Mouse (Mus musculus) ovary, postnatal 36 days (tissue): ENCODE results near the gene Ptprc.

ENCODE experiments used
- DNase-seq: peaks from one replicate; pipeline ENCODE4 v3.0.0; 2022; ENCODE audit warnings: low spot score, mixed read lengths

The Ptprc gene

GRCm38 (mm10) chr1:138153126-138153525 lies 22.4 kb downstream of the Ptprc start:
- DNase-seq: no peak

DNA sequence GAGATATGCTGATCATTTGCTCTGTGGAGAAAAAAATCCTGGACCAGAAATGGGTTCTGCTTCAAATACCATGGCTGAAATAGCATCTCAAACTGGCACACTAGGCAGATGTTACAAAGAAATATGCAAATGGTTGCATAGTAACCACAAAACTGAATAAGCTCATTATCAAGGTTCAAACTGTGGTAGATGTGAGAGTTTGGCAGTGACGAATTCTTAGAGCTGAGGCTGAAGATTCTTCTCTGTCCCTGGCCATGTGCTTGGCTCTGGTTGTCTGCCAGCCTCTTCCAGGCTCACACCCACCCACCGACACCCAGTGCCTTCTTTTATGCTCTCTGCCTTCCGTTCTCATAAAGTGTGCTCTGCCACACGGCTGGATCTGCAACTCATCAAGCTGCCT lies 26.7 kb downstream of the Ptprc start:
- no peak for DNase-seq

GRCm38 (mm10) chr1:138145571-138145970 lies 29.9 kb downstream of the Ptprc start:
- DNase-seq: no peak

DNA sequence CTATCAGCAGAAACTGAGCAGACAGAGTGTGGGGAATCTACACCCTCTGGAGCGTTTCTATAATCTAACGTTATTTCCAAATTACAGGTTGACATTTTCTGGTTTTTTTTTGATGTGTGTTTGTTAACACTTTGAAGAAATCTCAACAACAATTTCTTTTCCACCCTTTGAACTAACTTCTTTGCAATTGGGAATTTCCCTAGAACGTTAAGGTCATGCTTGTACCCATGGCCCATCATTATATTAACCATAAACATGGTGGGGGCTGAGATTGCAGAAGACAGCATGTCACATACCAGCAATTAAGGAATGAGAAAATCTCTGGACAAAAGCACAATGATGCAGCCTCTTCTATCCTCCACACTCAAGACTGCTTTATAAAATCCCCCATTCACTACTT lies 30.4 kb downstream of the Ptprc start:
- no peak for DNase-seq

DNA sequence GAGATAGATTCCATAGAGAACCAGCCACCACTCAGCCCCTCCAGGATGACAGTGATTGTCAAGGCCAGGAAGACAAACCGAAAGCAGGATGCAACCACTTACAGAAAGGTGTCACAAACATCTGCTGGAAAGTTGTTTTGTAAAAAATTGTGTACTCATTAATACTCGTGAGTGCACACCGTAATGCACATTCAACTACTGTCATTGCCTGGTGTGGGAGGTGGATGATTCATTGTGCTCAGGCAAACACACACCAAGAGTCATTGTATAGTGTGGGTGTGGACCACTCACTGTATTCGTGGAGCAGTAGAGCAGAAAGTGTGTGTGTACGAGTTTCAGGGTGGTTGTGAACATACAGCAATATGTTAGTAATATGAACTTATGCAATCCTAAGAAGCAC lies 31.1 kb downstream of the Ptprc start:
- DNase-seq: no peak

DNA sequence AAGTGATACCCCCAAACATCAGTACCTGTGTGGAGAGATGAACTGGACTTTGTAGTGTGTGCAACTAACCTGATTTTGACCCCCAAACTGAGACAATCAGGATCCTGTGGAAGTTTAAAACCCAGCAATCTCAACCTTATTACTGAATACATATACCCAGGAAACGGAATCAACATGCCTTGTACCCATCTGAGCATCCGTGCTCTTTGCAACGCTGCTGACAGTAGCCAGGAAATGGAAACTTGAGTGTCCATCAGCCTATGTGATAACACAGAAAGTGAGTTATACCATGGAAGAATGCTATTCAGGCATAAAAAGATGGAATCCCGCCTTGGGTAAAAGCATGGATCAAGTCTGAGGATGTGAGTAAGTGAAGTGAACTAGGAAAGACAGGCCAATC lies 34.7 kb downstream of the Ptprc start:
- DNase-seq: no peak

DNA sequence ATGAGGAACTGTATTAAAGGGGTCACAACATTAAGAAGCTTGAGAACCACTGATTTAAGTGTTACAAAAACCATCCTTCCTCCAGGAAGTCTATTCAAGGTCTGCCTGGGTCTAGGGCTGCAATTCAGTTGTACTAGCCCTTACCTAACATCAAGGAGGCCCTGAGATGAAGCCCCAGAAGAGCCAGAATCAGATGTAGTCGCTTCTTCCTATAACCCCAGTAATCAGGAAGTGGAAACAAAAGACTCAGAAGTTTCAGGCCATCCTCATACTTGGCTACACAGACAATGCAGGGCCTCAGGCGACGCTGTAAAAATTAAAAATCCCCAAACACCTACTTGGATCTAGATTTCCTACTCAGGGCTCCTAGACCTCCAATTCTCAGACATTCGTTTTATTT lies 37.8 kb downstream of the Ptprc start:
- DNase-seq: no peak

DNA sequence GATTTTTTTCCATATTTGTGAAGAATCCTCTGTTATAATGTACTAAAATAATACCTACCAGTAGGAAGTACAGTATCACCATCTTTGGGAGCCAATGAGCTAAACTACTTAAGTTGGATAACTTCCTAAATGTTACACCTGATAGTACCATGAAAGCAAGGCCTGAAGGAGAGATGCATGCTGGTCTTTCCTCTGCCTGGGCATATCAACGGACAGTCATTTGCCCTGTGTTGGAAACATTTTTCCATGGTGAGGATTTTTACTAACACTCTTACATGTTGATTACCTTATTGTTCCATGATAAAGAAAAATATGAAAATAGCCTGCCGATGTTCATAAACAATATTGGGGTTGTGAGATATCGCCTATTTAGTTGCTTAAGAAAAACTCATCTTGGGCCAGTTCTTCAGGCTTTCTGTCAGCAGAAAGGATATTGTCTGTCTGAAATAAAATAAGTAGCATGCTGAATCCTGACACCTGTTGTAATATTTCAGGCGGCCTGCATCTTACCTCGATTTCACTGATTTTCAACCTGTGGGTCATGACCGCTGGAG lies 38.4 kb downstream of the Ptprc start:
- no peak for DNase-seq

DNA sequence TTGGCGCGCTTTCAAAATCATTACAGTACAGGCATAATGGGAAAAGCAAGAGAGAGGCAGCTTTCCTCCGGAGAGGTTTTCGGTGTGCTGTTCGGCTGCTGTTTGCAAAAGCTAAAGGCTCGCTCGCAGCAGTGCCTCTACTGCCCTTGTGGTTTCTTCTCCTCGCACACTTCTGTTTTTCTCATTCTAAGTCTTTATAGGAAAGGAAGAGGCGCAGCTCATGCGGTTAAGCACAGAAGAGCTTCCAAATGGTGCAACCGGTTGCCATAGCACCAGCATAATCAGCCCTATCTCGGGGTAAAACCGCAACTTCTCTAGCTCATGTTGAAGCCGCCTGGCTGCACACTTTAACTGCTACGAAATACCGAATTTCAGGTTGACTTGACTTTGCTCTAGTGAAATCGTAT lies 39.1 kb downstream of the Ptprc start:
- peak; percentile 27 for DNase-seq

GRCm38 (mm10) chr1:138135637-138136372 lies 39.7 kb downstream of the Ptprc start:
- DNase-seq: no peak

GRCm38 (mm10) chr1:138135117-138135516 lies 40.4 kb downstream of the Ptprc start:
- DNase-seq: no peak

GRCm38 (mm10) chr1:138134324-138134723 lies 41.2 kb downstream of the Ptprc start:
- DNase-seq: no peak

DNA sequence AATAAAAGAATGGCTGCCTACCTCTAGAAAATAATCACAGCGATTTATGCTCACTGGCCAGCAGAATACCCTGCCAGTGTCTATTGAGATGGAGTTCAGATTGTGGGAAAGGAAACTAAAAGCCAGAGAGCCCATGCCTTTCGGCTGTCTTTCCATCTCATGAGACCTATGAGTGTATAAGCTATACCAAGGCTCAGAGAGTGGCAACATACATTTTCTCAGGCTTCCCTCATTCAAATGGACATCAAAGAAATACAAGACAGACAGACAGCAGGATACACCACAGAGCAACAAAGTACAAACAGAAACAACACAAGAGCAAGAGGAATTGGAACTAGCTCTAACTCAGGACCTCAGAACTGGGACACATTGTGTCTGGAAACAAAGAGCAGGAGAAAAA lies 43.8 kb downstream of the Ptprc start:
- no peak for DNase-seq

GRCm38 (mm10) chr1:138130145-138130544 lies 45.4 kb downstream of the Ptprc start:
- no peak for DNase-seq

DNA sequence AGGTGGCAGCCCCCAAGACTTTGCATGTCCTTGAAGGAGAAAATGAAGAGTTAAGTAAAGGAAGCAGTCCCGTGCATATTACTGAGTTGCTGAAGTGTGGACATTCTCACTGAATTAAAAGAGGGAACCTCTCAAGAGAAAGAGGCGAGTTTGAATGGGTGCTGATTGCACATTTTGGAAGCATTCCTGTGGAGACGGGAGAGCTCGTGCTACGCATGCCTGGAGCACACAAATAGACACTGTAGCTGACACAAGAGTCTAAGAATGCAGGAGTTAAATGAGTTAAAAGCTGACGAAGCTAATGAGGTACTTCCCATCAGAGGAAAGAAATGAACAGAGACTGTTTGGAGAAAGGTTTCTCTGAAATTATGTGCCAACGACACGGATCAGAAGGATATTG lies 48.7 kb downstream of the Ptprc start:
- no peak for DNase-seq

GRCm38 (mm10) chr1:138125281-138125680 lies 50.2 kb downstream of the Ptprc start:
- DNase-seq: no peak

DNA sequence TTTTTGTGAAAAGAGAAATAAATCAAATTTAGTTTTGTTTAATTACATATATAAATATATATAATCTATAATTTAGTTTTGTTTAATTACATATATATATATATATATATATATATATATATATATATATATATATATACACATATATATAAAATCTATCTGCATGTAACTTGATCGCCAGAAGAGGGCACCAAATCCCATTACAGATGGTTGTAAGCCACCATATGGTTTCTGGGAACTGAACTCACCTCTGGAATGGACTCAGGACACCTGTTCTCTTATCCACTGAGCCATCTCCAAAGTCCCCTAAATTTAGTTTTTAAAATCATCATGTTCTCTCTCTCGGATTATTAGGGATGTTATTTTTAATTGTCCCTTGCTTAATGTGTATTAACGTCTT lies 51.6 kb downstream of the Ptprc start:
- no peak for DNase-seq

DNA sequence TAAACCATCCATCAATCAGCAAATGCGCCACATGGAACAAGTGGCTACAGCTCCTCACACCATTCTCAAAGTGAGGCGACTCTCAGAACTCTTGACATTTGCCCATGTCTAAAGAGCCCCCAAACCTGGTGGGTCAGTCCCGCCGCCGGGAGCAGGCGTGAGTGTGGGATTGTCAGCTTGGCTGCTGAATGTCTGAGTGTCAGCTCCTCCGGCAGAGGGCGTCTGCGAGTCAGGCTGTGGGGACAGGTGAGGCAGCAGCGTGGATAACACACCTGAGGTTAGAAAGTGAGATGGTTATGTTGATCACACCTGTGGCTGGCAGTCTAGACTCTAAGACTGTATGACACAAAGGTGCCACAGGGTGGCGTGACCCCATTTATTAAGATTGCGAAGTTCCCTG lies 55.6 kb downstream of the Ptprc start:
- no peak for DNase-seq

- DNase-seq: no peak
Observed at GRCm38 (mm10) chr1:138093219-138093618, 82.3 kb downstream of the Ptprc start.

DNA sequence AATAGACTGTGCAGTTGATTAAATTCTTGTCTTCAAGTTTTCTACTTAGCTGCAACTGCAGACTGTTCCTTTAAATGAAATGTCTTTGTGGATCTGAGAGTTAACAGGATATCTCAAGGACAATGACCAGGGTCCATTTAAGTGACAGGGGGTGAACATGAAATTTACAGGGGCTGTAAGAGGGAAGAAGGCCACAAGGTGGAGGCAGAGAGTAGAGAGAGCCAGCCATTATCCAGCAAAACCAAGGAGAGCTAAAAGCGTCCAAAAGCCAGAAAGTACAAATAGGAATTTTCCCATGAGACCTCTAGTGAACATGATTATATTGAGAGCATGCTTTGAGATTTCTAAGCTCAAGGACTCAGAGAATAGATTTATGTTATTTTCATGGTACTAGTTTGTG lies 89.7 kb downstream of the Ptprc start:
- peak; percentile 4 for DNase-seq

DNA sequence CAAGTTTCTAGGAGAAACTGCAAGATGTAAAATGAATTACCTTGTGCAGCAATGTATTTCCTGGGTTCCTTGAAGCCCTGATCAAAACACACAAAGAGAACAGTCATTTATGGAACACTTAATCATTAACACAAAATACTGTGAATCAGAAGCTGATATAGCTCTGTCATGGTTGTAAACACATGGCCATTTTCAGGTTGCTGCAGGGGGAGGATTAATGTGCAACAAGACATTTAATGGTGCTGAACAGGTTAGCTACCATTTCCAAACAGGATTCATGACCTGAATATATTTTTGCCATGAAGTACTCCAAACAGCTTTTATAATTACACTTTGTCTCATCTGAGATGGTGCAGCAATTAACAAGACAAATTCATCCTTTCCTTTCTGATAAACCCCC lies 91.8 kb downstream of the Ptprc start:
- no peak for DNase-seq

DNA sequence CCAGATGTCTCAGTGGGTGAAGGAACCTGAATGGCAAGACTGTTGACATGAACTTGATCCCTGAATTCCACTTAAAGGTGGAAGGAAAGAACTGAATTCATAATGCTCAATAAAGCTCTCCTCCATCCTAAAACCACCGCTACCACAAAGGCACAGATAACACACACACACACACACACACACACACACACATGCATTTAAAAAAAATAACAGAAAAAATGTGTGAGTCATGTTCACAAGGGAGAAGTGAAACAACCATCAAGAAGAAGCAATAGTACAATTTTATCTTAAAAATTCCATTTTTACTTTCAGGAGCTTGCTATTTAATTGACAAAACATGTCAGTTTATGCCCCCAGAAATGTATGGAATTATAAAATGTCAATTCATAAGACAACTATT lies 95.2 kb downstream of the Ptprc start:
- DNase-seq: no peak

- peak; percentile 38 for DNase-seq
Observed at GRCm38 (mm10) chr1:138044196-138044945, 131.1 kb downstream of the Ptprc start.
